Mouse (Mus musculus) liver, embryonic 14.5 days (tissue): ENCODE measurements around the gene Gls.

ENCODE experiments used
- CTCF ChIP-seq: IDR thresholded peaks from 2 replicates; pipeline ENCODE4 v1.5.1; 2016; ENCODE audit warnings: antibody characterized with exemption, low read depth, control low read depth
- EP300 ChIP-seq: IDR thresholded peaks from 2 replicates; pipeline ENCODE4 v1.6.1; 2016; ENCODE audit warnings: antibody characterized with exemption, low read depth

DNA sequence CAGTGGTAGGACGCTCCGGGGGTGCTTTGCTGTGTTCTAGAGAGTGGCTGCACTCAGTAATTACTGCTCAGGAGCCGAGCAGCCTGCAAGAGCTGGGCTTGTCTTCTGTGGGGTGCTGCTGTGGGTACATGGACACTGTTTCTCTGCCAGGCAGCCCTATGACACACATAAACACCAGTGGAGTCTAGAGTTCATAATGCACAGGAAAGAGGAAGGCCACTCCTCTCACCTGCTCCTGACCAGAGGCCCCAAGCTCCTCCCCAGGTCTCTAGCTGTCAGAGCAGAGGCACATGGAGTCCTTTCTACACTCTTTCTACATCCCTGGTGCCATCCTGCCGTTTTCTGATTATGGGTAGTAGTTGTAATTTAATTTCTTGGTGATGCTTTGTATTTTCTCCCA, 90.9 kb downstream of the Gls start:
- TF ChIP-seq CTCF, result no peak
- no peak for TF ChIP-seq EP300
